Mouse (Mus musculus) limb, embryonic 14.5 days (tissue): ENCODE measurements at regions not wholly inside any gene's neighbourhood (a gene's known extent, or its start where the extent isn't known, plus 50 kb on each side); places are given as distances from the start of the nearest gene placed in this dataset.
A peak's percentile ranks its signal among the peaks of the same experiment; 100 is the strongest.

Experiments used
- ATAC-seq: fragments of 200-750 bp; cut with Nextera tagmentation; 2 replicates; pipeline ENCODE4 v1.8.0; 2017; ENCODE audit warnings: low read depth, moderate number of reproducible peaks, moderate TSS enrichment; ENCODE audit not compliant: low FRiP score
- DNase-seq: peaks from one replicate; pipeline ENCODE4 v3.0.0-alpha.2; 2015; ENCODE audit warnings: low spot score
- H3K27ac ChIP-seq: fragments of 300-500 bp; sonication (generic); replicated peaks from 2 replicates; pipeline ENCODE4 v1.5.1; 2014; ENCODE audit warnings: low read depth, mild to moderate bottlenecking, low read length, moderate library complexity, mixed read lengths
- H3K27me3 ChIP-seq: fragments of 300-500 bp; sonication (generic); 2 replicates; pipeline ENCODE4 v1.6.1; 2014; ENCODE audit warnings: low read length, mixed read lengths; ENCODE audit not compliant: control insufficient read depth, insufficient read depth
- H3K36me3 ChIP-seq: fragments of 300-500 bp; sonication (generic); 2 replicates; pipeline ENCODE4 v1.6.1; 2014; ENCODE audit warnings: mild to moderate bottlenecking, low read length, moderate library complexity, mixed read lengths; ENCODE audit not compliant: control insufficient read depth, insufficient read depth
- H3K4me1 ChIP-seq: fragments of 300-500 bp; sonication (generic); 2 replicates; pipeline ENCODE4 v1.6.1; 2014; ENCODE audit warnings: antibody characterized with exemption, low read length, mixed read lengths; ENCODE audit not compliant: control insufficient read depth, insufficient read depth
- H3K4me2 ChIP-seq: fragments of 300-500 bp; sonication (generic); replicated peaks from 2 replicates; pipeline ENCODE4 v1.6.1; 2014; ENCODE audit warnings: low read depth, mild to moderate bottlenecking, low read length, moderate library complexity; ENCODE audit not compliant: severe bottlenecking
- H3K4me3 ChIP-seq: fragments of 300-500 bp; sonication (generic); replicated peaks from 2 replicates; pipeline ENCODE4 v1.5.1; 2014; ENCODE audit warnings: low read length
- H3K9ac ChIP-seq: fragments of 300-500 bp; sonication (generic); 2 replicates; pipeline ENCODE4 v1.6.1; 2014; ENCODE audit warnings: mild to moderate bottlenecking, low read depth, low read length, moderate library complexity; ENCODE audit not compliant: severe bottlenecking
- H3K9me3 ChIP-seq: fragments of 300-500 bp; sonication (generic); 2 replicates; pipeline ENCODE4 v1.6.1; 2016; ENCODE audit warnings: low read length; ENCODE audit not compliant: control insufficient read depth
- POLR2A ChIP-seq: fragments of 200-500 bp; IDR thresholded peaks from 2 replicates; pipeline ENCODE4 v1.8.0; 2012; ENCODE audit warnings: inconsistent platforms, mild to moderate bottlenecking, moderate library complexity, borderline replicate concordance; ENCODE audit not compliant: insufficient read depth, insufficient read length; ENCODE audit errors: extremely low read depth
- WGBS: fragments of 180-500 bp; shearing (Covaris S2); extraction: QIAGEN DNeasy Blood & Tissue Kit; methylation state at CpG from one replicate; pipeline ENCODE4 v1.1.7; 2014; 5-methylcytosine and 5-hydroxymethylcytosine counted together

GRCm38 (mm10) chr14:99624380-99625327 is 326.2 kb downstream of the Klf5 start:
- H3K27me3 ChIP-seq, result no peaks in the 10 kb centered on the region
- H3K4me3 ChIP-seq, result no peak overlapping the region
- ATAC-seq (no peak), DNase-seq (no peak)
- H3K4me2 ChIP-seq, result no peak overlapping the region
- no peak overlapping the region for H3K27ac ChIP-seq
- no peak for TF ChIP-seq POLR2A
- H3K9me3 ChIP-seq, result no peaks in the 10 kb centered on the region
- peaks cover 13% of the 10 kb centered on the region for H3K4me1 ChIP-seq
- H3K36me3 ChIP-seq, result no peaks in the 10 kb centered on the region
- 67% methylated on average over 10 of the region's 10 CpGs for WGBS
- no peak overlapping the region for H3K9ac ChIP-seq

- WGBS, result 86% methylated on average over 1 of the region's 1 CpGs
- Histone ChIP-seq H3K4me3 (no peak overlapping the region), H3K4me1 (peaks cover 13% of the 10 kb centered on the region), H3K27ac (no peak overlapping the region), H3K4me2 (no peak overlapping the region), H3K27me3 (no peaks in the 10 kb centered on the region), H3K36me3 (no peaks in the 10 kb centered on the region), H3K9ac (no peak overlapping the region), H3K9me3 (no peaks in the 10 kb centered on the region)
- DNase-seq, result no peak
- TF ChIP-seq POLR2A, result no peak
- ATAC-seq, result no peak
These were observed 329.1 kb downstream of the Klf5 start for GRCm38 (mm10) chr14:99627615-99628014.

GRCm38 (mm10) chr14:99631092-99631491 is 332.6 kb downstream of the Klf5 start:
- no peak overlapping the region for H3K27ac ChIP-seq
- DNase-seq (peak; percentile 67), ATAC-seq (no peak)
- TF ChIP-seq POLR2A, result no peak
- H3K9me3 ChIP-seq, result no peaks in the 10 kb centered on the region
- H3K4me2 ChIP-seq, result no peak overlapping the region
- no peak overlapping the region for H3K9ac ChIP-seq
- no peak overlapping the region for H3K4me3 ChIP-seq
- H3K27me3 ChIP-seq, result no peaks in the 10 kb centered on the region
- WGBS, result 52% methylated on average over 10 of the region's 10 CpGs
- H3K36me3 ChIP-seq, result no peaks in the 10 kb centered on the region
- peaks cover 2% of the 10 kb centered on the region; the same call in 1 of the 2 replicates for H3K4me1 ChIP-seq

- H3K36me3 ChIP-seq, result no peaks in the 10 kb centered on the region
- no peaks in the 10 kb centered on the region for H3K27me3 ChIP-seq
- DNase-seq, result no peak
- no peak overlapping the region for H3K4me2 ChIP-seq
- WGBS, result 40% methylated on average over 4 of the region's 4 CpGs
- no peaks in the 10 kb centered on the region for H3K4me1 ChIP-seq
- no peak overlapping the region for H3K27ac ChIP-seq
- no peak overlapping the region for H3K4me3 ChIP-seq
- no peak overlapping the region for H3K9ac ChIP-seq
- no peak for TF ChIP-seq POLR2A
- H3K9me3 ChIP-seq, result no peaks in the 10 kb centered on the region
- no peak for ATAC-seq
These were observed 334.0 kb downstream of the Klf5 start for GRCm38 (mm10) chr14:99632444-99632843.

GRCm38 (mm10) chr14:99635556-99636150 is 337.2 kb downstream of the Klf5 start:
- Histone ChIP-seq H3K36me3 (no peaks in the 10 kb centered on the region), H3K9ac (no peak overlapping the region), H3K4me1 (no peaks in the 10 kb centered on the region), H3K27me3 (no peaks in the 10 kb centered on the region), H3K9me3 (no peaks in the 10 kb centered on the region), H3K4me3 (no peak overlapping the region), H3K4me2 (no peak overlapping the region), H3K27ac (no peak overlapping the region)
- DNase-seq (no peak), ATAC-seq (no peak)
- 90% methylated on average over 4 of the region's 4 CpGs for WGBS
- TF ChIP-seq POLR2A, result no peak
